ENCODE assay signal across 7 mouse cellular contexts in the genomic region with DNA sequence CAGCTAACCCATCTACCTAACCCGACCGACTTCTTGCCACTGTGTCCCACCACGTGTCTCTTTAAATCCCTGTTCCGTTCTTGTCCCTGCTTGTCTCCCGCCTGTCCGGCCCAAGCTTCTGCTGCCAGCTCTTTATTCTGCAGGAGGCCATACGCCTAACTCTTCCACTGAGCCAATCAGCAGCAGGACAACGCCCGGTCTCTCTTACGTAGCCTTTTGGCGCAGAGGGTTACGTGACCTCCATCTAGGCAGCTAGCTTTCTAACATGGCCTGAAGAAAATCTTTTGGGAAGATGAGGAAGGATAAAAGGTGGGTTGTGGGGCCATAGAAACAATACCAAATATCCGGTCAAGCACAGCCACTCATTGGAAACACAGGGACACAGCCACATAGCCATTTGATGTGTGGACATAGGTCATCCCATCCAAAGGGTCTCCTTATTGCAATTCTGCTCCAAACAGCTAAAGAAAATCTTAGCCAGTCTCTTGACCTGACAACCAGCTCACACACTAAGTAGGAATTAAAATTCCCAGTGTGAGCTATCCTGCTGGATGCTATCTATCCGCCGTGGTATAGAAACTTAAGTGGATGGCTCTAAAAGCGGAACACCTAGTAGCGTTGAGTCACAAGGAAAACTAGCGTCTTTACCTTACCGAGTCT. TPM values are rescaled to one million over a fixed set of nuclear protein-coding genes. Genes with fewer than 3 reads are reported as not detected.
A peak's percentile ranks its signal among the peaks of the same experiment; 100 is the strongest.
DNase-seq lines count a peak whose midpoint lies in the region; ATAC-seq lines count a peak whose summit lies in the region.

No protein-coding gene starts in this region.

- WGBS in intestine, embryonic 14.5 days = under 1% methylated on average over 19 of the region's 19 CpGs

- no peaks in the 10 kb centered on the region for H3K9me3 ChIP-seq in intestine, embryonic 14.5 days (ENCODE audit: control insufficient read depth, low read length)

- DNase-seq in adipocyte (ENCODE audit: low spot score) = peak; percentile 94
- DNase-seq in embryo, embryonic 10.5 days (ENCODE audit: low spot score) = peak; percentile 91
- DNase-seq in gastrocnemius, postnatal 25 days = peak; percentile 86
- peak; percentile 79 for DNase-seq in intestine, embryonic 14.5 days (ENCODE audit: low spot score)
- DNase-seq in left cerebral cortex, postnatal 14 days (ENCODE audit: low spot score in 2 of 2) = peak; percentile 73 to 80
- peak; percentile 93 for DNase-seq in skeletal muscle tissue, adult 2 months (ENCODE audit: low read depth, low spot score)

- peak overlapping the region; percentile 96 for H3K27ac ChIP-seq in intestine, embryonic 14.5 days (ENCODE audit: low read depth)

- peak overlapping the region; percentile 85 for H3K9ac ChIP-seq in intestine, embryonic 14.5 days (ENCODE audit: low read length)

- peak; percentile 71 for ATAC-seq in intestine, embryonic 14.5 days (replicated peaks; ENCODE audit: low FRiP score, low TSS enrichment, low read depth)
- ATAC-seq in megakaryocyte-erythroid progenitor cell, adult 5-6 weeks (replicated peaks; ENCODE audit: low FRiP score, low TSS enrichment, poor library complexity, severe bottlenecking) = peak; percentile 72

- intact Hi-C loops in left cerebral cortex, postnatal 14 days (cut with DNase I) = no loop called here

- peaks cover 23% of the 10 kb centered on the region for H3K4me1 ChIP-seq in intestine, embryonic 14.5 days (replicated peaks; ENCODE audit: control insufficient read depth, insufficient read depth, low read length)

- peak overlapping the region; percentile 68 for H3K4me2 ChIP-seq in intestine, embryonic 14.5 days (ENCODE audit: low read length)

- no peaks in the 10 kb centered on the region for H3K27me3 ChIP-seq in intestine, embryonic 14.5 days (replicated peaks; ENCODE audit: control insufficient read depth, insufficient read depth, low read length)

- peak overlapping the region; percentile 63 for H3K4me3 ChIP-seq in intestine, embryonic 14.5 days (ENCODE audit: low read depth, low read length)

- no peaks in the 10 kb centered on the region for H3K36me3 ChIP-seq in intestine, embryonic 14.5 days (ENCODE audit: control insufficient read depth, insufficient read depth, low read length)

RNA-seq across cellular contexts. Expression of a gene that starts 0.8 kb away (rescaled TPM):
- total RNA-seq in gastrocnemius, postnatal 25 days (2021) = 1 to 10 TPM; 7.5 to 8.7 TPM
- 11.1 and 14.2 TPM in 2 replicates for polyA plus RNA-seq in intestine, embryonic 14.5 days (2014; fragmentation: Nextera tagmentation; extraction: Ambion mirVana)
- total RNA-seq in left cerebral cortex, postnatal 14 days (2021) = 10 to 100 TPM; 26.2 to 28.6 TPM
- total RNA-seq in megakaryocyte-erythroid progenitor cell, adult 5-6 weeks (2014; fragmentation: Nextera tagmentation) = 76.1 and 135 TPM in 2 replicates
- total RNA-seq in megakaryocyte-erythroid progenitor cell, adult 5-6 weeks (2017) = 49.9 and 105 TPM in 2 replicates

RNA-seq across cellular contexts. Expression of a gene that starts 6.1 kb away (rescaled TPM):
- total RNA-seq in gastrocnemius, postnatal 25 days (2021) = 10 to 100 TPM; 24.6 to 29.5 TPM
- polyA plus RNA-seq in intestine, embryonic 14.5 days (2014; fragmentation: Nextera tagmentation; extraction: Ambion mirVana) = 77.9 and 79.1 TPM in 2 replicates
- 10 to 100 TPM; 56.6 to 91.2 TPM for total RNA-seq in left cerebral cortex, postnatal 14 days (2021)
- 432 and 521 TPM in 2 replicates for total RNA-seq in megakaryocyte-erythroid progenitor cell, adult 5-6 weeks (2014; fragmentation: Nextera tagmentation)
- 172 and 646 TPM in 2 replicates for total RNA-seq in megakaryocyte-erythroid progenitor cell, adult 5-6 weeks (2017)

RNA-seq across cellular contexts. Expression of a gene that starts 7.2 kb away (rescaled TPM):
- total RNA-seq in gastrocnemius, postnatal 25 days (2021) = 10 to 100 TPM; 30.8 to 37.0 TPM
- 20.1 and 22.0 TPM in 2 replicates for polyA plus RNA-seq in intestine, embryonic 14.5 days (2014; fragmentation: Nextera tagmentation; extraction: Ambion mirVana)
- 100 to 1,000 TPM; 127 to 148 TPM for total RNA-seq in left cerebral cortex, postnatal 14 days (2021)
- total RNA-seq in megakaryocyte-erythroid progenitor cell, adult 5-6 weeks (2014; fragmentation: Nextera tagmentation) = 1,021 and 1,485 TPM in 2 replicates
- total RNA-seq in megakaryocyte-erythroid progenitor cell, adult 5-6 weeks (2017) = 6,042 and 11,084 TPM in 2 replicates

RNA-seq across cellular contexts. Expression of a gene that starts 15.9 kb away (rescaled TPM):
- not detected for total RNA-seq in gastrocnemius, postnatal 25 days (2021)
- 0.56 and 2.0 TPM in 2 replicates for polyA plus RNA-seq in intestine, embryonic 14.5 days (2014; fragmentation: Nextera tagmentation; extraction: Ambion mirVana)
- not detected for total RNA-seq in left cerebral cortex, postnatal 14 days (2021)
- 2.9 and 4.4 TPM in 2 replicates for total RNA-seq in megakaryocyte-erythroid progenitor cell, adult 5-6 weeks (2014; fragmentation: Nextera tagmentation)
- total RNA-seq in megakaryocyte-erythroid progenitor cell, adult 5-6 weeks (2017) = not detected in 2 replicates

RNA-seq across cellular contexts. Expression of a gene that starts 17.0 kb away (rescaled TPM):
- total RNA-seq in gastrocnemius, postnatal 25 days (2021) = 1 to 10 TPM; 4.9 to 5.7 TPM
- 16.3 and 23.3 TPM in 2 replicates for polyA plus RNA-seq in intestine, embryonic 14.5 days (2014; fragmentation: Nextera tagmentation; extraction: Ambion mirVana)
- total RNA-seq in left cerebral cortex, postnatal 14 days (2021) = 10 to 100 TPM in 1 of 2 experiments, 1 to 10 TPM in 1; 5.8 to 10.8 TPM
- total RNA-seq in megakaryocyte-erythroid progenitor cell, adult 5-6 weeks (2014; fragmentation: Nextera tagmentation) = 17.9 and 44.2 TPM in 2 replicates
- total RNA-seq in megakaryocyte-erythroid progenitor cell, adult 5-6 weeks (2017) = 5,412 and 6,422 TPM in 2 replicates

Comparison
In these comparisons a context has a peak if more than half of its experiments do, and no peak if none do; other contexts are left out.
1. Peak in every context shown above with its lines: DNase-seq, ATAC-seq, H3K4me3 ChIP-seq and H3K27ac ChIP-seq.
2. RNA of a gene that starts 7.2 kb away (total RNA-seq): 1,021 to 11,084 TPM in megakaryocyte-erythroid progenitor cell, adult 5-6 weeks; 127 to 148 TPM in left cerebral cortex, postnatal 14 days and 30.8 to 37.0 TPM in gastrocnemius, postnatal 25 days; every median in the first group is over 4 times any median in the second.